Mouse (Mus musculus) neural tube, embryonic 13.5 days (tissue): ENCODE data around the gene Sowahc. TPM values are rescaled to one million over a fixed set of nuclear protein-coding genes. Genes with fewer than 3 reads are reported as not detected.

Experiments
- ATAC-seq: fragments of 200-750 bp; cut with Nextera tagmentation; 2 replicates; pipeline ENCODE4 v1.8.0; 2017; ENCODE audit warnings: low read depth, mild to moderate bottlenecking, moderate TSS enrichment, moderate library complexity
- H3K27ac ChIP-seq: fragments of 300-500 bp; sonication (generic); replicated peaks from 2 replicates; pipeline ENCODE4 v1.5.1; 2015; ENCODE audit warnings: moderate library complexity, mild to moderate bottlenecking, inconsistent platforms
- H3K27me3 ChIP-seq: fragments of 300-500 bp; sonication (generic); 2 replicates; pipeline ENCODE4 v1.6.1; 2015; ENCODE audit warnings: mild to moderate bottlenecking, inconsistent platforms
- H3K36me3 ChIP-seq: fragments of 300-500 bp; sonication (generic); 2 replicates; pipeline ENCODE4 v1.6.1; 2015; ENCODE audit warnings: mild to moderate bottlenecking, inconsistent platforms
- H3K4me1 ChIP-seq: fragments of 300-500 bp; sonication (generic); replicated peaks from 2 replicates; pipeline ENCODE4 v1.6.1; 2015; ENCODE audit warnings: inconsistent platforms
- H3K4me2 ChIP-seq: fragments of 300-500 bp; sonication (generic); 2 replicates; pipeline ENCODE4 v1.6.1; 2015; ENCODE audit warnings: inconsistent platforms, mild to moderate bottlenecking, moderate library complexity
- H3K4me3 ChIP-seq: fragments of 300-500 bp; sonication (generic); 2 replicates; pipeline ENCODE4 v1.5.1; 2015; ENCODE audit warnings: mild to moderate bottlenecking, inconsistent platforms
- H3K9ac ChIP-seq: fragments of 300-500 bp; sonication (generic); 2 replicates; pipeline ENCODE4 v1.6.1; 2015; ENCODE audit warnings: moderate library complexity, mild to moderate bottlenecking, inconsistent platforms
- H3K9me3 ChIP-seq: fragments of 300-500 bp; sonication (generic); 2 replicates; pipeline ENCODE4 v1.6.1; 2016; ENCODE audit warnings: inconsistent platforms
- WGBS: fragments of 180-500 bp; shearing (Covaris S2); methylation state at CpG from one replicate; pipeline ENCODE4 v1.1.7; 2015; 5-methylcytosine and 5-hydroxymethylcytosine counted together
- polyA plus RNA-seq: library from polyadenylated mRNA; unstranded; fragments of >200 nt; fragmentation: Nextera tagmentation; extraction: Ambion mirVana; gene quantifications from 2 replicates; pipeline ENCODE4 v1.2.1, GENCODE M21; 2015

The Sowahc gene
- polyA plus RNA-seq, 1 experiment from 2014 or later: 15.2 TPM

DNA sequence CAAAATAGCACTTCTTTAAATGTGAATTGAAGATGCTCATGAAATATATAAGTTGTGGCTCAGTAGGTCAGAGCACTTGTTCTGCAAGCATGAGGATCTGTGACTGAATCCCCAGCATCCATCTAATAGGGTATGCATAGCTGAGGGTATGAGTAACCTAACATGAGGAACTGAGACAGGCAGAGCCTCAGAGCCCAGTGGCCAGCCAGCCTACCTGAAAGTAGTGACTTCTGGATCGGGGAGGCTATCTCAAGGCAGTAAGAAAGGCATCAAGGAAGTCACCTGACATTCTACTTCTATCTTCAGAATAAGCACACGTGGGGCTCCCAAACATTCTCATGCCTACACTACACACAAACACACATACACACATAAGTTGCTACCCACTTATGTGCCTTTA is 3.4 kb downstream of the Sowahc start:
- Histone ChIP-seq H3K9ac (no peak overlapping the region), H3K9me3 (no peaks in the 10 kb centered on the region), H3K27ac (no peak overlapping the region), H3K4me3 (no peak overlapping the region), H3K4me2 (0 out of 2 replicates have a peak overlapping the region, but pooled peaks have one; percentile 3), H3K27me3 (no peaks in the 10 kb centered on the region), H3K4me1 (peaks cover 27% of the 10 kb centered on the region), H3K36me3 (no peaks in the 10 kb centered on the region)
- no peak for ATAC-seq
- 93% methylated on average over 2 of the region's 2 CpGs for WGBS

DNA sequence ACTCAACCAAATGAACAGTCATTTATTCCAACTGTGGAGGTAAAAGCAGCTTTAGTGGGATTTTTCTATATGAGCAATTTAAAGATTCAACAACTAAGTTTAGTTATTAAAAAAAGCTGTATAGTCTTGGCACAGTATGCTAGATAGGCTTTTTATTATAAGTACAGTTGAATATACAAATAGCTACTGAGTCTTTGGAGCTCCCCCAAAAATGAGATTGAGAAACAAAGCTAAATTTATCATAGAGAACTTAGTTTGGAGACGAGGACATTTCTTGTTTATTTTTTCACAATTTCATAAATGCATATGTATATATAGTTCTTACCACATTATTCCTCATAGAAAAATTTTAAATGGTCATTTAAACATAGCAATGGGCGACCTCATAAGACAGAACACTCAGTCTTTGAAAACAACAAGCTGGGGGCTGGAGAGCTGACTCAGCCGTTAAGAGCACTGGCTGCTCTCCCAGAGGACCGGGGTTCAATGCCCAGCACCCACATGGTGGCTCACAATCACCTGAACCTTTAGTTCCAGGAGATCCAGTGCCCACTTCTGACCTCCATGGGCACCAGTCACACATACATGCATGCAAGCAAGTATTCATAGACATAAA is 7.6 kb downstream of the Sowahc start:
- Histone ChIP-seq H3K9me3 (no peaks in the 10 kb centered on the region), H3K9ac (no peak overlapping the region), H3K4me3 (no peak overlapping the region), H3K4me2 (no peak overlapping the region), H3K27ac (no peak overlapping the region), H3K4me1 (peaks cover 9% of the 10 kb centered on the region), H3K36me3 (no peaks in the 10 kb centered on the region), H3K27me3 (no peaks in the 10 kb centered on the region)
- 89% methylated on average over 4 of the region's 4 CpGs for WGBS
- no peak for ATAC-seq

DNA sequence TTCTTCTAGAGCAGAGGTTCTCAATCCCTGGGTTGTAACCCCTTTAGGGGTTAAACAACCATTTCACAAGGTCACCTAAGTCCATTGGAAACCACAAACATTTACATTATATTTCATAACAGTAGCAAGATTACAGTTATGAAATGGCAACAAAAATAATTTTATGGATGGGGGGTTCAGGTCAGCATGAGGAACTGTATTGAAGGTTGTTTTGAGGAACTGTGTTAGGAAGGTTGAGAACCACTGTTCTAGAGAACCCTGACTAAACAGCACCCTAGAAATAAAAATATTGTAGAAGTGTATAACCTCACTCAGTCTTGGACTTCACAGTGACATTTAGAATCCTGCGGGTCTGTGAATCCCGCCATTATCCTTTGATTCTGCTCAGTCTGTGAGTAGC is 13.5 kb downstream of the Sowahc start:
- H3K36me3 ChIP-seq: no peaks in the 10 kb centered on the region
- H3K9ac ChIP-seq: no peak overlapping the region
- H3K4me1 ChIP-seq: no peaks in the 10 kb centered on the region
- H3K4me2 ChIP-seq: no peak overlapping the region
- H3K4me3 ChIP-seq: no peak overlapping the region
- WGBS: 85% methylated on average over 2 of the region's 2 CpGs
- H3K9me3 ChIP-seq: no peaks in the 10 kb centered on the region
- no peak overlapping the region for H3K27ac ChIP-seq
- H3K27me3 ChIP-seq: no peaks in the 10 kb centered on the region
- no peak for ATAC-seq

DNA sequence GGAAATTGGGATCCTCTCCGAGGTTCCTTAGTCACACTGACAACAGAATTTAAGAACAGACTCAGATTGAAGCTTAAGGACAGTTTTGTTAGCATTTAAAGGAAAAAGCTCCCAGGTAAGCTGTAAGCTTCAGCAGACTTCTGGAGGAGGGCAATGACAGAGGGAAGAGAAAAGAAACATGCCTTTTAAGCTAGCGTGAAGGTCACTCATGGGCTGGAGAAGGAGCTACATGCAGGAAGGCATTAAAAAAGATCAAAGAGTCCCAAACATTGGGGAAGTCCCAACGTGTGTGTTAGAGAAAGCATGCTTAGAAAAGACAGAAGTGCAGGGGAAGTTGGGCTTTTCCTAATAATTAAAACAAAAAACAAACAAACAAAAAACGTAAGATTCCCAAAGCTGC is 14.1 kb downstream of the Sowahc start:
- H3K9me3 ChIP-seq: no peaks in the 10 kb centered on the region
- H3K4me2 ChIP-seq: no peak overlapping the region
- ATAC-seq: no peak
- H3K36me3 ChIP-seq: no peaks in the 10 kb centered on the region
- H3K4me3 ChIP-seq: no peak overlapping the region
- no peak overlapping the region for H3K27ac ChIP-seq
- no peaks in the 10 kb centered on the region for H3K27me3 ChIP-seq
- H3K4me1 ChIP-seq: no peaks in the 10 kb centered on the region
- H3K9ac ChIP-seq: no peak overlapping the region
- WGBS: 53% methylated on average over 4 of the region's 4 CpGs

DNA sequence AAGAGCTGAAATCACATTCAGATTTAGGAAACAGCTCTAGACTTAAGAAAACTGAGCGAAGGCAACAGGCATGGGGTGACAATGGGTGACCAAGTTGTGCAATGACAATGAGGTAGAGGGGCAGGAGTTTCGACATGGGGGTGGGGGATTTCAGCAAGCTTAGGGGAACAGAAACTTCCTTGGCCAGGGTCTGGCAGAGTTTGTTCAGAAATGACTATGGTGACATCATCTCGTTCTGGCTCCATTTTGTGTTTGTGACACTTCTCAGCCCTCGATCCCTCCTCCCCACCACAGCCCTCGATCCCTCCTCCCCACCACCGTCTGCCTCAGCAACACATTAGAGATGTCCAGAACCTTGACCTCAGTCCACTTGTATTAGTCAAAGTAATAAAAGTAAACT is 14.7 kb downstream of the Sowahc start:
- Histone ChIP-seq H3K4me1 (no peaks in the 10 kb centered on the region), H3K9me3 (no peaks in the 10 kb centered on the region), H3K36me3 (no peaks in the 10 kb centered on the region), H3K4me2 (no peak overlapping the region), H3K27ac (no peak overlapping the region), H3K27me3 (no peaks in the 10 kb centered on the region), H3K4me3 (no peak overlapping the region), H3K9ac (no peak overlapping the region)
- 82% methylated on average over 6 of the region's 6 CpGs for WGBS
- no peak for ATAC-seq

DNA sequence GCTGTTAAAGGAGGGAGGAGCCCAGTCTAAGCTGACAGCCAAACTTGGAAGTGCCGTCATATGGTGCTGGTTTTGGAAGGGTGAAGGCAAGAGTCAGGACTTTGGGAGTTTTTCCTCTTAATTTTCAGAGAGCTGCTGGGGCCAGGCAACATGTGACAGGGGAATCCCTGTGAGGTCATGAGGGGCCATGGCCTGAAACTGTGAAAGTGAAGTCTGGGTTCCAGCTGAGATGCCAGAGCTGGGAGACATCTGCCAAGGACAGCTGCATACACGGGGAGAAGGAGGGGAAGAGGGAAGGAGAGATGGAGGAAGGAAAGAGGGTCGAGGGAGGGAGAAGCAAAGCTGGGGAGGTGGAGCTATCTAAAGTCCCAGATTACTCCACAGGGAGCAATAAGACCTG is 16.0 kb downstream of the Sowahc start:
- no peak overlapping the region for H3K4me3 ChIP-seq
- H3K9ac ChIP-seq: no peak overlapping the region
- no peaks in the 10 kb centered on the region for H3K4me1 ChIP-seq
- H3K27ac ChIP-seq: no peak overlapping the region
- 63% methylated on average over 3 of the region's 3 CpGs for WGBS
- ATAC-seq: no peak
- H3K36me3 ChIP-seq: no peaks in the 10 kb centered on the region
- no peaks in the 10 kb centered on the region for H3K27me3 ChIP-seq
- H3K9me3 ChIP-seq: no peaks in the 10 kb centered on the region
- no peak overlapping the region for H3K4me2 ChIP-seq

DNA sequence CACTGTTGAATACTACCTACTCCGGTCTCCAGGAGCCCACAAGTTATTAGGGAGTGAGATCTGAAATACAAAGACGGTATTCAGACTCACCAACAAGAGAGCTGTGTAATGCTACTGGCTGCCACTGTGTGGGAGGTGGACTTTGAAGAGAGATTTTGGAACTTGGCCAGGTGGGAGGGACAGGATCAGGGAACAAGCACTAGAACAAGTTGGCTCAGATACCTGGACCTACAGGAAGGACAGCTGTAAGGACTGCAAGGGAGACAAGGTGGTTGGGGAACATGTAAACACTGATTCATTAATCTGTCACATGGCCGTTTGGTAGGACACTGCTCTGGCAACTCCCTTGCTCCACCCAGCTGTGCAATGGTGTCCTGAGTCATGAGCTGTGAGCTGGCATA is 19.4 kb downstream of the Sowahc start:
- WGBS: 64% methylated on average over 3 of the region's 3 CpGs

DNA sequence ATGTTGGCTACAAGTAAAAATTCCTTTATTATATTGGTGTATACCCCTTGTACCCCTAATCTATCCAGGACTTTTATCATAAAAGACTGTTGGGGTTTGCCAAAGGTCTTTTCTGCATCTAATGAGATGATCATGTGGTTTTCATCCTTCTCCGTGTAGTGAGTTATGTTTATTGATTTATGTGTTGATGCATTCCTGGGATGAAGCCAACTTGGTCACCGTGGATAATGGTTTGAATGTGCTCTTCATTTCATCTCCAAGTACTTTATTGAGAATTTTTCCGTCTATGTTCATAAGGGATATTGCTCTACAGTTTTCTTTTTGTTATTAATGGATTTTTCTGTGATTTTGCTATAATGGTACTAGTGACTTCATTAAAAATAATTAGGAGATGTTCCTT is 27.8 kb downstream of the Sowahc start:
- ATAC-seq: no peak
- Histone ChIP-seq H3K4me2 (no peak overlapping the region), H3K9ac (no peak overlapping the region), H3K27ac (no peak overlapping the region), H3K4me1 (no peaks in the 10 kb centered on the region), H3K27me3 (no peaks in the 10 kb centered on the region), H3K9me3 (no peaks in the 10 kb centered on the region), H3K36me3 (no peaks in the 10 kb centered on the region), H3K4me3 (no peak overlapping the region)
- WGBS: 73% methylated on average over 3 of the region's 3 CpGs

More for the DNA sequence above, 19.4 kb downstream of the Sowahc start:
- H3K9me3 ChIP-seq: no peaks in the 10 kb centered on the region
- H3K4me1 ChIP-seq: no peaks in the 10 kb centered on the region
- no peak overlapping the region for H3K4me2 ChIP-seq
- no peak overlapping the region for H3K4me3 ChIP-seq
- no peaks in the 10 kb centered on the region for H3K27me3 ChIP-seq
- H3K36me3 ChIP-seq: no peaks in the 10 kb centered on the region
- H3K27ac ChIP-seq: no peak overlapping the region
- ATAC-seq: no peak
- H3K9ac ChIP-seq: no peak overlapping the region

DNA sequence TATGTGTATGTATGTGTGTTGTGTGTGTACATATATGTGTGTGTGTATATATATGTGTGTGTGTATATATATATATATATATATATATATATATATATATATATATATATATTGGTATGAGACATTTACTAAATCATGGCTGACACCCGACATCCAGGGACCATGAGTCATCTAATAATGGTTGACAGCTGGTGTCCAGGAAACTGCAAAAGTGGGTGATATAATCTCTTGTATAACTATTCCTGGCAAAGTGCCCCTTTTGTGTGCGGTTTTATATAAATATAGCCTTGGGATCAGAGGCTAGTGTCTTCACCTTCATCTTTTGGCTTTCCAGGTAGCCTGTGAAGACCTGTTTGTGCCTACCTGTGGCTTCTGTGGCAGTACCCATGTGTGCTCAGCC is 28.9 kb downstream of the Sowahc start:
- H3K27me3 ChIP-seq: no peaks in the 10 kb centered on the region
- H3K4me1 ChIP-seq: no peaks in the 10 kb centered on the region
- no peaks in the 10 kb centered on the region for H3K36me3 ChIP-seq
- no peak overlapping the region for H3K4me3 ChIP-seq
- H3K27ac ChIP-seq: no peak overlapping the region
- H3K4me2 ChIP-seq: no peak overlapping the region
- WGBS: 91% methylated on average over 2 of the region's 2 CpGs
- H3K9me3 ChIP-seq: no peaks in the 10 kb centered on the region
- ATAC-seq: no peak
- H3K9ac ChIP-seq: no peak overlapping the region

DNA sequence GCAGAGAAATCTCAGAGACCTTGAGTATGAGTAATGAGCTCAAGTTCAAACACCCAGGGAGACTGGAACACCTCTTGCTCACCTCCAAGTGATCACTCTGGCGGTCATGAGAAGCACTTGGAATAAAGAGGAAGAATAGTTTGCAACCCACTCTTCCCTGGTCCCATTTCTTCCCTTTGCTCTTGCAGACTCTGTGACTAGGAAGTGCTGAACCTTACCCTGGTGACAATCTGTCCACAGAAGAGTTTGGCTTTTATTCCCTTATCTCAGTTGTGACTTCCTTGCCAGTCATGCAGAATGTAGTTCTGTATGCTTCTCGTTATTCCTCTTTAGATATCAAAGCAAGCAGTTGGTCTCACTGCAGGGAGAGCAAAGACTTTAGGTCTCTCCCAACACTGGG is 30.2 kb downstream of the Sowahc start:
- Histone ChIP-seq H3K36me3 (no peaks in the 10 kb centered on the region), H3K27ac (no peak overlapping the region), H3K9me3 (no peaks in the 10 kb centered on the region), H3K27me3 (no peaks in the 10 kb centered on the region), H3K4me1 (no peaks in the 10 kb centered on the region), H3K4me3 (no peak overlapping the region), H3K4me2 (no peak overlapping the region), H3K9ac (no peak overlapping the region)
- ATAC-seq: no peak
- 91% methylated on average over 2 of the region's 2 CpGs for WGBS

DNA sequence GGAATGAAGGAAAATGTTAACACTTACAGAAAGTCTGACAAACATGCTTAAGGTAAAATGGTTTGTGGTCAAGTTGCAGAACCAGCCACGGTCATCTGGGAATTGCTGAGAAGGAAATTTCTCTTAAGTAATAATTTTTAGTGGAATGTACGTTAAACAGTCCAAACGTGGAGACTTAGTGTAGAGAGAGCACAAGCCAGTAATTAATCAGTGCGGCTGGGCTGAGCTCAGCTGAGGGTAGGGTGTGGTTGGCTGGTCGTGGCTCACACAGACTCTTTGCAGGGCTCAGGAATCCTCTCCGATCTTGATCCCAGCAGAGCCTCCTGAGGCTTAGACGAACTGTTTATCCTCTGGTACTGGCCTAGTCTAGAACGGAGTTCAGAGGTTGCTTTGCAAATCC is 30.6 kb downstream of the Sowahc start:
- H3K4me1 ChIP-seq: no peaks in the 10 kb centered on the region
- no peak for ATAC-seq
- 75% methylated on average over 8 of the region's 8 CpGs for WGBS
- no peak overlapping the region for H3K4me2 ChIP-seq
- no peak overlapping the region for H3K4me3 ChIP-seq
- no peak overlapping the region for H3K27ac ChIP-seq
- H3K27me3 ChIP-seq: no peaks in the 10 kb centered on the region
- no peaks in the 10 kb centered on the region for H3K36me3 ChIP-seq
- no peak overlapping the region for H3K9ac ChIP-seq
- no peaks in the 10 kb centered on the region for H3K9me3 ChIP-seq

DNA sequence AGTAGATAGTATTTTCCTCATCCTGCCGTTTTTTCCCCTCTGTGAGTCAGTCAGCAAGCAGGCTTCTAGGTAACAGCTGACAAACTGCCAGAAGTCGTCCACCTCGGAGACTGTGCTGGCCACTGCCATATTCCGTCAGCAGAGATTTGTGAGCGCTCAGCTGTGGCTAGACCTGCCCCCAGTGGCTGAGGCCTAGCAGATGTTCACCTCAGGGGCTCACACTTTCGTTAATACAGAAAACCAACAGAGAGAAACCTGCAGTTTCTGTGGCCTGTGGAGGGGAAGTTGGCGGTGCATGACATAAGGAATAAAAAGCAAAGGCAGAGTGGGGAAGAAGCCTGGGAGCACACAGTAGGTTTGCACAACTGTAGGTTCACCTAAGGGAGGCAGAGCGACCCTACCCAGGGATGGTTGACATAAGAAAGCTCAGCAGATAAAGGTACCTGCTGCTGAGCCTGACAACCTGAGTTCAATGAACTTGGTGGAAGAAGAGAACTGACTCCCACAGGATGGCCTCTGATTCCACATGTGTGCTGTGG is 31.9 kb downstream of the Sowahc start:
- no peaks in the 10 kb centered on the region for H3K27me3 ChIP-seq
- H3K36me3 ChIP-seq: no peaks in the 10 kb centered on the region
- no peak for ATAC-seq
- H3K27ac ChIP-seq: no peak overlapping the region
- H3K9ac ChIP-seq: no peak overlapping the region
- H3K4me3 ChIP-seq: no peak overlapping the region
- 76% methylated on average over 8 of the region's 8 CpGs for WGBS
- H3K9me3 ChIP-seq: no peaks in the 10 kb centered on the region
- no peaks in the 10 kb centered on the region for H3K4me1 ChIP-seq
- H3K4me2 ChIP-seq: no peak overlapping the region

DNA sequence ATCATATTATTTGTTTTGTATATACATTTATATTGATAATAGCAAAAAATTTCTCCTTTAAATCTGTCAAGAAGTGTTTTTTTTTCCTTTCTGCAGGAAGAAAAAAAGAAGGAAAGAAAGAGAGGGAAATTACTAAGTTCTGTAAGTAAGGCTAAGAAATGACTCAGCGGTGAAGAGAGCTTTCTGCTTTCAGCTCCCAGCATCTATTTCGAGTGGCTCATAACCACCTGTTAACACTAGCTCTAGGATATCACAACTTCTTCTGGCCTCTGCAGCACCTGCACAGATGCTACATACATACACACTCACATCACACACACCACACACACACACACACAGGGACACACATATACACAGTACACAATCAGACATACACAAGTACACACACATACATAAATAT is 34.8 kb downstream of the Sowahc start:
- H3K9ac ChIP-seq: no peak overlapping the region
- H3K27ac ChIP-seq: no peak overlapping the region
- H3K27me3 ChIP-seq: no peaks in the 10 kb centered on the region
- ATAC-seq: no peak
- H3K4me2 ChIP-seq: no peak overlapping the region
- 88% methylated on average over 2 of the region's 2 CpGs for WGBS
- no peaks in the 10 kb centered on the region for H3K36me3 ChIP-seq
- no peaks in the 10 kb centered on the region for H3K4me1 ChIP-seq
- H3K4me3 ChIP-seq: no peak overlapping the region
- no peaks in the 10 kb centered on the region for H3K9me3 ChIP-seq
